Mouse (Mus musculus) mesoderm, embryonic 11.5 days (tissue): ENCODE results near the gene Cnr2.
A peak's percentile ranks its signal among the peaks of the same experiment; 100 is the strongest.

ENCODE experiments used
- DNase-seq: peaks from one replicate; pipeline ENCODE4 v3.0.0-alpha.2; 2012; ENCODE audit warnings: low read depth, low spot score

Cnr2 gene

DNA sequence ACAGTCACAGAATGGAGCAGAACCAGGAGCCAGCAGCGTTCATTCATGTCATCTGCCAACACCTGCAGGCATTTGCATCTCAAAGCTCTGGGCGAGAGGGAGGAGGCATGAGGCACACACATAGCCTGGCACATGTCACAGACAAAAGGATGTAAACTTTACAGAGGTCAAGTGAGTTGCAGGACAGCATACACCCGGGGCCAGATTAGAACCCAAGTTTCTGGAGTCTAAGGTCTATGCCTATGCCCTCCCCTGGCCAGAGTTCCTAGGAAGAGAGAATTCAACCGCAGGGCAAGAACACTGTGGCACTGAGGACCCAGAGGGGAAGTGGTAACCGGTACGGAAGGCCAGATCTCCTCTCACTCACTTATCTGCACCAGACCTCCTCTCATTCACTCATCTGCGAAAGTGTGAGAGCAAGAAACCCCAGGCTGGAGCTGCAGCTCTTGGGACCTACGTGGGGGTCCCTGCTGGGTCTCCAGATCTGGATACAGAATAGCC, at the start of gene Cnr2:
Gene Cnr2, plus strand, starts transcription at position 324 of the 501 bp plus-strand sequence.
- DNase-seq, result no peak

DNA sequence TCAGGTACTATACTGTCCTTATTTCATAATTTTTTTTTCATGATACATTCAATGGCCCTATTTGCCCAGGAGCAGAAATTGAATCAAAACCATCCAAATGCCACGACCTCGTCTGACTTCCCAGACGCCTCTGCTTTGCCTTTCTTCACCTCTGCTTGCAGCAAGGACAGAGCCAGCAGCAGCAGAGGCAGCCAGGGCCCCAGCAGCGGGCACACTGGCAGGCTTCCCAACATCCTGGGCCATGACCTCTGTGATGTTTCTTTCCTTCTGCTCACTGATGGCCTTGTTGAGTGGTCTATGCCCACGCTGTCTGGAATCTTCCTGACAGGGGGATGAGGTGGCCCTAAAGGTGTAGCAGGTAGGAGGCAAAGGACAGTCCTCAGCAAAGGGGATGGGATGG, 47.6 kb upstream of the Cnr2 start:
- no peak for DNase-seq

DNA sequence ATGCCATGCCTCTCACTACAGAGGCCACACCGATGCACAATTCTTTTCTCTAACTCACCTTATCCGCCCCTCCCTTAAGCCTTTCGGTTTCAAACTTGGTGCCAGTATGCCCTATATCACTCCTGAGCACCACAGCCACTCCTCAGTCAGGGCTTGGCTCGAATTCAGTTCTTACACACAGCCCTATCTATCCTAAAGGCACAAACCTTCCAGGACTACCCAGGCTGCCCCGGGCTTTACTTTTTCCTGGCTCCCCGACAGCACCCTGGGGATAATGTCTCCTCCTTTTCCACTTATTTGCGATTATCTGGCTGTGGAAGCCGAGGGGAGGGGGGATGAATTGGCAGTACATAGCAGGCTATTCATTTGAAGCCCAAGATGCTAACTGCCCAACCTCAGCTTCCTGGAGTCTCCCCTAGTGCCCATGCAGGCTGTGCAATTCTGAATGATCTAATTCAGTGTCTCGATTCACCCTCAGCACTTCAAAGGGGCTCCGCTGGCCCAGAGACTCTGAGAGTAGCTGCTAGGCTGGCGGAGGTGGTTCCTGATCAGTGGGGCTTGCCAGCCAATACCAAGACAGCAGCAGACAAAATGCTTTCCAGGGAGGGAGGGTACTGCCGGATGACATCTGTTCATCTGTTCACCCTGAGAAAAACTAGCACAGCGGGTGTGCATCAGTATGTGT, 44.6 kb upstream of the Cnr2 start:
- no peak for DNase-seq

DNA sequence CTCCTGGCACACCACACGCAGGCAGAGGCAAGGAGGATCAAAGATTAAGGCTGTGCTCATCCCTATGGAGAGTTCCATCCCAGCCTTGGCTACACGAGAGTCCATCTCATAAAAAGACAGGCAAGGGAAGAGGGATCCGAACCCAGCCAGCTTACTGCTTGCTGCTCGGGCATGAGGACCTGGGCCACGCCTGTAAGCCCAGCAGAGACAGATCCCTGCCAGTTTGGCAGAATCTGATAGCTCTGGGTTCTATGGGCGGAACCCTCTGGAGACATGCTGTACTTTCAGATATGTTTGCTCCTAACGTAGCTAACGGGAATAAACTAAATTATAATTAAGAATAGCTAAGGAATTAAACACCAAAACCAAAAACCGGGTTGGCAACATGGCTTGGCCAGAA, 43.3 kb upstream of the Cnr2 start:
- DNase-seq, result no peak

DNA sequence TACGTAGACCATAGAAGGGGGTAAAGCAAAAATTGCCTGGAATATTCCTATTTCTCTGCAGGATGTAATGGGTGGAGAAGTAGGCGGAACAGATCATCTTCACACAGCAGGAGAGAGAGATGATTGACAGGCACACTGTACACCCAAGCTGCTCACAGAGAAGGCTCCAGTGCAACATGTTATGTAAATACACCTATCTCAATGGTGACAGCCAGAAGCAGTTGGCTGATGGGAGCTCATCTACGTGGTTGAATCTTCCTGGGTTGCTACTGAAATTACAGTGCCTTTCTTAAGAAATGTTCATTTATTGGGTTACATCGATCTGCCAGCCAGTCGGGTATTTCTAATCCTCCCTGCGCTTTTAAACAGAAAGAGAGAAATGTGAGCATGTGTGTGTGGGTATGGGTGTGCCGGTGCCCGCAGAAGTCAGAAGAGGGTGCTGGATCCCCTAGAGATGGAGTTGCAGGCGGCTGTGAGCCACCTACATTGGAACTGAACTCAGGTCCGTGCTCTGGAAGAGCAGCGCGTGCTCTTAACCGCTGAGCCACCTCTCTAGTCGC, 41.1 kb upstream of the Cnr2 start:
- DNase-seq, result no peak

DNA sequence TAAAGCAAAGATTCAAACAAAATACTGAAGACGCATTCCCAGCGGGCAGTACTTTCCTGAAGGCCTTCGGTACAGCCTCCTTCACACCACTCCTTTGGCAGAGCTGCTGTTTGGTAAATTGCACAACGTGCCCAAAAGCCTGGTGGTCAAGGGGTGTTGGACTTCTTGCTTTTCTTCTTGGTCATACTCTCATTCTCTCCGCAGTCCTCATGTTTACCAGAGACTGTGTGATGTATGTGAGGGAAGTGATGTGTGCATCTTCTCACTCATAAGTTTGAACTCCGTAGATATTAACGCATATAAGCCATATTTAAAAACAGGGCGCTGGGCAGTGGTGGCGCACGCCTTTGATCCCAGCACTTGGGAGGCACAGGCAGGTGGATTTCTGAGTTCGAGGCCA, 40.6 kb upstream of the Cnr2 start:
- DNase-seq, result no peak

DNA sequence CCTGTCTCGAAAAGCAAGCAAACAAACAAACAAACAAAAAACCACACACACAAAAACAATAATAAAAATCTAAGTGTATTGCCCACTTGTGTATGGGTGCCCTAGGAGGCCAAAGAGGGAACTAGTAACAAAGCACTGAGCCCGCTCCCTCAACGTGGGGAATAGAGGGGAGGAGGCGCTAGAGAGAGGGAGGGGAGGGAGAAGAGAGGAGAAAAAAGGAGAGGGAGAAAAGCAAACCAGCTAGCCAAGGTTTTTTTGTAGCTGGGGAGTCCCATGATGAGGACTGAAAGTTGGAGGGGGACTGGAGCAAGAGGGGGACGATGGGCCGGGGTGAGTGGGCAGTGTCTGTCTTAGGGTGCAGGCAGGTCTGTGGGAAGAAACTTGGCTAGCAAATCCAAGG, 40.1 kb upstream of the Cnr2 start:
- DNase-seq, result peak; percentile 58

DNA sequence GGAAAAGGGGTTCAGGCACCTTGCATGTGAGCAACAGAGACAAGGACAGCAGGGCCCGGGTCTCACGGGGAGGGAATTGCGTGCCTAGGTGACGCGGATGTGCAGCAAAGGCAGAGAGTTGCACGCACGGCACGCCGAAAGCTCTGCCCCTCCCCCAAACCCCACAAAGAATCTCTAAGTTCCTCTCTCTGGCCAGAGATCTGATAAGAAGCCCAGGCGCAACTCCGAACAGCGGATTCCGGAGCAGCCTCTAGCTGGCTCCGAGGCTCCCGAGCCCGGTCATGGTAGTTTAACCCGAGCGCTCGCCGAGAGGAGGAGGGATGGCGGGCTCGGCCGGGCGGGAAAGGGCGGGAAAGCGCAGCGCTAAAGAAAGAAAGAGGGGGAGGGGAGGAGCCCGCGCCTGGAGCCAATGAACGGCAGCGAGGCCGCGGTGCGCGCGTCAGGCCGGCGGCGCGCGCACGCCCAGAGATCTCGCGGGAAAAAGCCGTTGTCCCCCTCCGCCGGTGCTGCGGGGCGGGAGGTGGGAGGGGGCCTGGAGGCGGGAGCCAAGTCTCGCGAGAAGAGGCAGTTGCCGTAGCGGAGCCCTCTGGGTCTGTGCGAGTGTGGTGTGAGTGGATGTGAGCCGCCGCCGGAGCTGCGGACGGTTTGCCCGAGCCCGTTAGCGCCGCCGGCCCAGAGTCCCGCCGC, 39.5 kb upstream of the Cnr2 start, which contains the start of gene Srsf10:
Gene Srsf10, plus strand, starts transcription at position 212 of the 687 bp plus-strand sequence.
- peak; percentile 99 for DNase-seq

DNA sequence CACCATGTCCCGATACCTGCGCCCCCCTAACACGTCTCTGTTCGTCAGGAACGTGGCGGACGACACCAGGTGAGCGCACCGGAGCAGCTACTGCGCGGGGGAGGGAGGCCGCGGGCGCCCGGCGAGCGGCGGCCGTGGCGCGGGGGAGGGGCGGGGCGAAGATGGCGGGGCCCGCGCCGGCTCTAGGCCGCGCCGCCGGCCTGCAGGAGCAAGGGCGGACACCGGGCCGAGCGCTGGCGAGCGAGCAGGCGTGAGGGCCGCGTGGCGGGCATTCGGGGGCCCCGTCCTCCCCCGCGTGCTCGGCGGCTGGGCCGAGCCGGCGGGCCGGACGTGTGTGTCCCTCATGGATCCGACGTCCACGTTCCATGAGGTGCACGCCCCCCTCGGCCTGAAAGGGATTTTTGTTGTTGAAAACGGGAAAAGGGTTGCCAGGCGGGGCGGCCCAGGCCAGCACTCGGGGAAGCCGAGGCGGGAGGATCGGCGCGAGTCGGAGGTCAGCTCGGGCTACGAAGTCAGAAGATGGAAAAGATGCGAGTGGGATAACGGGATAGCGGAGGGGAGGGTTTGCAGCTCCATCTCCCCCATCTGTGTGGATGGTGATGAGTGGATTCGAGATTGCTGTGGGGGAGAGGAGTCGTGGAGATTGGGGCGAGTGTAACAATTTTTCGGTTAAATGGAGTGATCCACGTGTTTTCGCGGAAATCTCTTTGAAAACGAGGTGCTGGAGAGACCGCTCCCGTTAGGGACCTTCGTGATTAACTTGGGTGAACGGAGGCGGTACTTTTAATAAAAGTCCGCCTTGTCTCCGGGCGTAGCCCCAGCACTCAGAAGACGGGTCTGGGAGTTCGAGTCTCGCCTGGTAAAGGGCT, 38.7 kb upstream of the Cnr2 start:
- DNase-seq, result peak; percentile 81

DNA sequence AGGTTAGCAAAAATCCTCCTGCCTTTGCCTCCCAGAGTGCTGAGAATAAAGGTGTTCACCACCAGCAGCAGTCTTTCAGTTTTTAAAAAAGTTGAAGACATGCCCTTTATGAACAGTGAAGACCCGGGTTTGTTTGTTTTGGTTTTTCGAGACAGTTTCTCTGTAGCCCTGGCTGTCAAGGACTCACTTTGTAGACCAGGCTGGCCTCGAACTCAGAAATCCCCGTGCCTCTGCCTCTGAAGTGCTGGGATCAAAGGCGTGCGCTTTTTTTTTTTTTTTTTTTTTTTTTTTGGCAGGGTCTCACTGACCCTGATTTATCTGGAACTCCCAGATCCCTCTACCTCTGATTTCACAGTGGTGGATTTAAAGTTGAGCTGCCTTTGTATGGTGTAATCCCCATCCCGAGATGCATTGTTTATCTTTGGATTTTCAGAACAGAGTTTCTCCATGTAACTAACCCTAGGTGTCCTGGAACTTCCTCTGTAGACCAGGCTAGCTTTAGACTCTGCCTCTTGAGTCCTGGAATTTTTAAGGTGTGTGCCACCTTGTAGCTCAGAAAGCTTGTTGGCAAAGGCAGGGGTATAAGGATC, 37.5 kb upstream of the Cnr2 start:
- no peak for DNase-seq

DNA sequence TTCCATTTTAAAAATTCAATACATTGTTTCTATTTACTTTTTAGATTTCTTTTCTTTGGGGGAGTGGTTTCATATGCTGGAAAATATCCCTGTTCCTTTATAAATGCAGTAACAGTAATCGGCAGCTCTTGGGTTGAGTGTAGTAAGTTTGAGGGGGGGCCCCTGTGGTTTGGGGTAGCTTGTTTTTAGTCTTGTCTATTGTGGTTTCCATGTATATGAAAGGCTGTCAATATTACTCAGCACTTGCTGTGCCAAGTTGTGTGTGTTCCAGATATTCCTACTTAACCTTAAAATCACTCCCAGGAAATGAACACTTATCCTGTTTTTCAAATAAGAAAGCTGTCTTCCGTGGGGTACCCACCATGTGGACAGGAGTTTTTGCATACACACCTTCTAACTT, 26.2 kb upstream of the Cnr2 start:
- DNase-seq, result no peak

DNA sequence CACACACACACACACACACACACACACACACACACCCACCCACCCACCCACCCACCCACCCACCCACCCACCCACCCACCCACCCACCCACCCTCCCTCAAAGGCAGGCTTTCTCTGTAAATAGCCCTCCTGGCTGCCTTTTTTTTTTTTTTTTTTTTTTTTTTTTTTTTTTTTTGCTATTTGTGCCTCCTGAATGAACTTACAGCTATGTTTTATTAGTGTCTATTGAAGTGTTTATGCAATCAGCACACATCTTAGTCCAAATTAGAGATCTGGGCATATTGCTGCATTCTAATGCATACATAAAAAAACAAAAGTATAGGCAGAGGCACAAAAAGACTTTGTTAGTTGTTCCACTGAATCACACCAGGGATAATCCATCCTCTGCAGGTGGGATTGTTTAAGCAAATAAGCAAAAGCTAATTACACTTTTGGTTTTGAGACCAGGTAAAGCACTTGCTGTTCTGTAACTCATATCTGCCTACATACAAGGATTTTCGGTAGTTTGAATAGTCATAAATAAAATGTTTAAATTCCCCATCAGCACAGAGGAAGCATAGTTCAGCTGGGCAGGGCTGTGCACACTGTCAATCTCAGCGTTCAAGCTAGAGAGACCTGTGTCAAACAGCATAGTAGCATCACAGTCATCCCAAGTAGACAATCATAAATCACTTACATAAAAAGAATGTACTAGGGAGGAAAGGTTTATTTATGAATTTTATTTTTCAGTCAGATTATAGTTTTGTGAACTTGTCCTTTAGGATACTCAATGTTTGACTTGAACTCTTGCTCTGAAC, 24.8 kb upstream of the Cnr2 start:
- no peak for DNase-seq

DNA sequence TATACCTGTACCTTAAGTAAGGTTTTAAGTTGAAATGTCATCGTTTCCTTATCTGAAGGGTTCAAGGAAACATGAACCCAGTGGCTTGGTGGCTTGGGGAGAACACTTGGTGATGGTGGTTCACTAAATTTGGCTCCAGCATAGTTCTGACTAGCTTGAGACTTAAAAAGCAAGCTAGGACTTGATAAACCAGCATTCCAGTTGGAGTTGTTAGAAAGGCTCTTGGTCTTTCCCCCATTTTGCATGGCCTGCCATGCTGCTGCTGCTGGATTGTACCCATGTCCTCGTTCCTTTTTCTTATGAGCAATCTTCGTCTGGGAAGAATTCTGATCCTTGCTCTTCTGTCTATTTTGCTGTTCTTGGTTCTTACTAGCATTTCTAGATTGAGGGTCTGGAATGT, 23.2 kb upstream of the Cnr2 start:
- DNase-seq, result no peak

DNA sequence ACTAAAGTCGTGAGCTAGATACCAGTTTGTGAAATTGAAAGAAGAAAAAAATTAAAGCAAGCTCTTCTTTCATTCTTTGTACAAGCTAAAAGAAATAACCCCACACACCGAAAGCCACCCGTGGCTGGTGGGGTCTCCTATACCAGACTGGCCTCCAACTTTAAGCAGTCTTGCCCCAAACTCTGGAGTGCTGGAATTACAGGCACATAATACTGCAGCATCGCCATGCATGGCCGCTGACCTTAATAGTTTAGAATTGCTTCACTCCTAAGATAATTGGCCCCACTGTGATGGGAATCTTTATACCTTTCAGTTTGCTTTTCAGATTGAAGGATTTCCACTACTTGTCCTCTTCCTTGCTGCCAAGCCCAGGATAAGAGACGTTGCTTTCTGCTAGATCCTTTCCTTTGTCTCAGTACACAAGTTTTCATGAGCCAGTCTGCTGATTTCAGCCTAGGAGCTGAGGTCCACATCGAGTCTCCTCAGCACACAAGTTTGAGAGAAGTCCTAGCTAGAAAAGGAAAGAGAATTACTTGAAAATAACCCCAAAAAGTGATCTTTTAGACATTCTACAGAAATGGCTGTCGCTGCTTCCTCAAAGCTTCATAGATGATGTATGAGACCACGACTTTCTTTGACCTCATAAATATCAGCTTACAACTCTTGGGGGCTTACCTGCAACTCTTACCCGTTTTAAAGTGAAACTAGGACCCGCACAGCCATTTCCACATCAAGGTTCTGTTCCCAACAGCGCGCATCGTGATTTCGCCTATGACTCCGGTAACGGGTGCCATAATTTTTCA, 22.4 kb upstream of the Cnr2 start:
- DNase-seq, result no peak

DNA sequence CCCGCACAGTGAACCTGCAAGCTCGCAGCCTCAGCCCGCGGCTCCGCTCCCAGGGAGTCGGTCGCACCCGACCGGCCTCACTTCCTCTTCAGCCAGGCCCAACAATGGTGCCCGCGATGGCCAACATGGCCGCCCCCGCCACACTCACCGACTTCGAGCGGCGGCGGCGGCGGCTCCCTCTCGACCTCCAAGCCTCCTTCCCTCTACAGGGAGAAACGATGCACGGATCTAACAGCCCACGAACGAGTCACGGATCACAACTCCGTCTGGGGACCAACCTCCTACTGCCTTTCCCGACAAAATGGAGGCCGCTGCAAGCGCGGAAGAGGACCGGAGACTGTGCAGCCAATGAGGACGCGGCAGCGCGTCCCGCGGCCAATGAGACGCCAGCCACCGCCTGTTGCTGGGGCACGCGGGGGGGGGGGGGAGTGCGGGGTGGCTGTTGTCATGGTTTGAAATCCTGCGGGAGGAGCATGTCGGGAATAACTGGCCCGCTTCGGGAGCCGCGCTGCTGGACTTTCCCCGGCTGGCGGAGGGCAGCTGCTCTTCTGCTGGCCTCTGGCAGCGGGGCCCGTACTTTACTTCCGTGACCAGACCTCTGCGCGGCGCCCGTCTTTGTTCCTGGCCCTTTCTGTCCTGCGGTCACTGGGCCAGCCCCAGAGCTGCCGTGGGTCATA, 21.5 kb upstream of the Cnr2 start, which contains the start of gene Pnrc2:
Gene Pnrc2, minus strand, starts transcription at position 325 of the 677 bp plus-strand sequence.
- peak; percentile 97 for DNase-seq

DNA sequence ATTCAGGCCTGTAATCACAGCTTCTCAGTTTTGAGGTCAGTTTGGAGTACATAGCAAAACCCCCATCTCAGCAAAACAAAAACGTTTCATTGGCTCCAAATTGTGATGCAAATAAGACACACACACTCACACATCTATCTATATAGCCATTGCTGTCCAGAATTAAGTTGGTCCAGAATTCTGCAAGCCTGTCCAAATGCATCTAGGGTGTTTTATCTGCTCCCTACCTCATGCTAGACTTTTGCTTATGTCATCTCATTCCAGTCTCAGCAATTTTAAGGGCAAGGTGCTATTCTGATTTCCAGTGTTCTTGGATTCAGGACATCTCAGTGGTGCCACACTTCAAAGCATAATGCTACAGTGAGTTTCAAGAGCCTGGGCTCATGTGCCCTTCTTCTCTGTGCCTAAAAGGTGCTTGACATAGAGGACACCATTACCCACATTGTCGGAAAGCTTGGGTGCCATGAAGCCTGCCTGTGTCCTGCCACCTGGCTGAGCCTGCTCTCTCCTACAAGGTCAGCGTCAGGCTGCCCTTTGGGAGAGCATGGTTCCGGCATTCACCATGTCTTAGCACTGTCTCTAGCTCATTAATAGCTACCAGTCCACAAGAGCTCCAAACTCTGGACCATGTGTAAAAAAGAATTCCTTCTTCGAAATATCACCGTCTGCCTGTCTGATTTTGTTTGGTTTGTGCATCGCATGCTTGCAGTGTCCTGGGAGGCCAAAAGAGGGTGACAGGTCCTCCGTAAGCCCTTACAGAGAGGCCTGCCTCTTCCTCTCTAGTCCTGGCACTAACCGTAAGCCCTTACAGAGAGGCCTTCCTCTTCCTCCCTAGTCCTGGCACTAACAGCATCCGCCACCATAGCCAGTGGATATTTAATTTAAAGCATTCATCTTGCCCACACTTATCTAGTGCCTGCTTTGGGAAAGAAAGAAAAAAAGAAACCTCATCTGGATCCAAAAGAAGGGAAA, 20.3 kb upstream of the Cnr2 start:
- no peak for DNase-seq

DNA sequence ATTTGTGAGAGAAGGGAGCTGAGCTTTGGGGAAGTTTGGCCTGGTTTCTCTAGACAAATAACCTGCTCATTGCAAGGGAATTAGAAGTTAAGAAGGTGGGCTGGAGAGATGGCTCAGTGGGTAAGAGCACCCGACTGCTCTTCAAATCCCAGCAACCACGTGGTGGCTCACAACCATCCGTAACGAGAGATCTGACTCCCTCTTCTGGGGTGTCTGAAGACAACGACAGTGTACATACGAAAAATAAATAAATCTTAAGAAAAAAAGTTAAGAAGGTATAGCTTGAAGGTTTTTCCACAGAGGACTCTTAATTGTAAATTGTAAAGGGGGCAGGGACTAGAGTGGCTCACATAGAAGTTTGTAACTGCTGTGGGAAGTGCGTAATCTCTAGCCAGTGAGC, 19.6 kb upstream of the Cnr2 start:
- DNase-seq, result no peak

DNA sequence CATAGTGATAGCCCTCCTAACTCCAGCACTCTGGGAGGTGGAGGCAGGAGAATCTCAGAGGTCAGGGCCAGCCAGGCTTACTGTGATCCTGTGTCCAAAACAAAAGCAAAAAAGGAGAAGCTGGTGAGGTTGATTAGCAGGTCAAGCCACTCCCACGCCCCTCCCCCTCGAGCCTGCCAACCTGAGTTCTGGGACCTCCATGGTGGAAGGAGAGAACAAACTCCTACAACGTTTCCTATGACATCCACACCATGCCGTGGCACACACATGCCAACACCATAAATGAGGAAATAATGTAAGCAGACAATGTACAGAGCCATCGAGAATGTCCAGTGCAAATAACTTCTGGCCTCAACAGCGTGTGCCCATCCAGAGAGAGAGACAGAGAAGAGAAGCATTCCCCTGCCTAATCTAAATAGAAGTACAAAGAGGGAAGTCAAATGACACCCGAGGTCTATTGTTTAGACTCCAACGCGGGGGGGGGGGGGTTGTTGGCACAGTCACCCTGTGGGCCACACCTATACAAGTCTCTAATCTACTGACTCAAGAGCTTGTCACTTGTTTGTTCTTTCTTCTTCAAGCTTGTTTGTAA, 19.1 kb upstream of the Cnr2 start:
- DNase-seq, result no peak
